Mouse (Mus musculus): ENCODE results near the gene Gtf2e1.

DNA sequence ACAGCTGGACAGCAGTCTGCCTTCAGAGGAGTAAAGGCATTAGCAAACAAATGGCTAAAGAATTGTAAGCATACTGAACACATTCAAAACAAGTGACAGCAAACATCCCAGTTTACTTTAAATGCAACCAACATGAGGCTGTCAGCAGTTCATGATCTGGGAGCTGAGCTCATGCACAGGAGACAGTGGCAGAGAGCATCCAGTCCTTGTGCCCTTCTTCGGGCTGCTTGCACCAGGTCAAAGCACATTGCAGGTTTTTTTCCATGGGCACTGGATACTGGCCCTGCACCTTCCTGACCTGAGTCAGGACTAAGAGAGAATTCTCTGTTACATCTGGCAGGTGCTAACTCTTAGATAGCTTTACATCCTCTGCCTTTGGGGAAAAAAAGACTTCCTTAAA, 40.0 kb upstream of the Gtf2e1 start:
- TF ChIP-seq POLR2A (IDR thresholded peaks at IDR 0.05; ENCODE audit: insufficient read depth, low read depth, low read length) (no peak), CTCF (IDR thresholded peaks at IDR 0.05; ENCODE audit: insufficient read depth, low read depth, low read length) (no peak)
